Mouse (Mus musculus) midbrain, postnatal 0 days (tissue): ENCODE results near the gene D11Wsu47e. TPM values are rescaled to one million over a fixed set of nuclear protein-coding genes. Genes with fewer than 3 reads are reported as not detected.

Experiments used
- ATAC-seq: fragments of 200-750 bp; cut with Nextera tagmentation; 2 replicates; pipeline ENCODE4 v1.8.0; 2017; ENCODE audit warnings: moderate number of reproducible peaks, mild to moderate bottlenecking, moderate TSS enrichment, moderate library complexity; ENCODE audit not compliant: low FRiP score
- DNase-seq: peaks from one replicate; pipeline ENCODE4 v3.0.0-alpha.2; 2015; ENCODE audit warnings: low spot score
- H3K27ac ChIP-seq: fragments of 300-500 bp; sonication (generic); 2 replicates; pipeline ENCODE4 v1.5.1; 2014; ENCODE audit warnings: low read depth, mild to moderate bottlenecking, low read length, mixed read lengths
- H3K27me3 ChIP-seq: fragments of 300-500 bp; sonication (generic); 2 replicates; pipeline ENCODE4 v1.6.1; 2014; ENCODE audit warnings: low read length, control low read depth, mixed read lengths; ENCODE audit not compliant: insufficient read depth
- H3K36me3 ChIP-seq: fragments of 300-500 bp; sonication (generic); 2 replicates; pipeline ENCODE4 v1.6.1; 2014; ENCODE audit warnings: low read length, control low read depth, mixed read lengths; ENCODE audit not compliant: insufficient read depth
- H3K4me1 ChIP-seq: fragments of 300-500 bp; sonication (generic); 2 replicates; pipeline ENCODE4 v1.6.1; 2014; ENCODE audit warnings: mild to moderate bottlenecking, control low read depth, antibody characterized with exemption, low read length, mixed read lengths; ENCODE audit not compliant: insufficient read depth
- H3K4me2 ChIP-seq: fragments of 300-500 bp; sonication (generic); 2 replicates; pipeline ENCODE4 v1.6.1; 2014; ENCODE audit warnings: low read depth, mild to moderate bottlenecking, low read length, mixed read lengths; ENCODE audit not compliant: poor library complexity, severe bottlenecking
- H3K4me3 ChIP-seq: fragments of 300-500 bp; sonication (generic); 2 replicates; pipeline ENCODE4 v1.5.1; 2014; ENCODE audit warnings: low read depth, mild to moderate bottlenecking, low read length, moderate library complexity
- H3K9ac ChIP-seq: fragments of 300-500 bp; sonication (generic); replicated peaks from 2 replicates; pipeline ENCODE4 v1.6.1; 2014; ENCODE audit warnings: mild to moderate bottlenecking, low read length, moderate library complexity, mixed read lengths; ENCODE audit not compliant: poor library complexity, severe bottlenecking
- H3K9me3 ChIP-seq: fragments of 300-500 bp; sonication (generic); 2 replicates; pipeline ENCODE4 v1.6.1; 2016; ENCODE audit warnings: low read length, control low read depth
- CTCF ChIP-seq: IDR thresholded peaks from 2 replicates; pipeline ENCODE4 v1.5.1; 2016; ENCODE audit warnings: antibody characterized with exemption, mild to moderate bottlenecking
- WGBS: fragments of 180-500 bp; shearing (Covaris S2); extraction: QIAGEN DNeasy Blood & Tissue Kit; methylation state at CpG from one replicate; pipeline ENCODE4 v1.1.7; 2014; 5-methylcytosine and 5-hydroxymethylcytosine counted together
- polyA plus RNA-seq: library from polyadenylated mRNA; unstranded; fragments of >200 nt; fragmentation: Nextera tagmentation; extraction: Ambion mirVana; gene quantifications from 2 replicates; pipeline ENCODE4 v1.2.1, GENCODE M21; 2015
- total RNA-seq: library from RNA; depleted of rRNA; stranded (reverse); fragments of >200 nt; gene quantifications from 2 replicates; pipeline ENCODE4 v1.2.3, GENCODE M21; 2014

The D11Wsu47e gene
- total and polyA plus RNA-seq, 2 experiments from 2014 or later = 19.5 to 27.9 TPM

DNA sequence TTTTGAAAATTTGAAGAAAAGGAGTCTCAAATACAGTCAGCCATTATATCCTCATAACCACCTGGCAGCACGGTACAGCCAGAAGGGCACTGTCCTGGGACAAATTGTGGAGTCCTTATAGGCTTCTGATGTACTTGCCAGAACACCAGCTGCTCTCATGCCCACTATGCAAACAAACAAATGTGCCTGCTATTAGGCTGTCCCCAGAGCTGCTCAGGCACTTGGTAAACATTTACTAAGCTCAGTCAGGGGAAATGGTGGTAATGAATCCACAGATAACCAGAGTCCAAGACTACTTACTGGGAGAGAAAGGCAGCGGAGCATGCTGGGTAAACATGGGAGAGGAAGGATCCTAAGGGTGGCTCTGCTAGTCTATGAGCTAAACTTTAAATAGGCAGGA lies 17.1 kb upstream of the D11Wsu47e start:
- Histone ChIP-seq H3K9me3 (no peaks in the 10 kb centered on the region), H3K4me1 (no peaks in the 10 kb centered on the region), H3K27me3 (no peaks in the 10 kb centered on the region), H3K4me2 (no peak overlapping the region), H3K36me3 (peaks cover 19% of the 10 kb centered on the region), H3K27ac (no peak overlapping the region), H3K9ac (no peak overlapping the region), H3K4me3 (no peak overlapping the region)
- DNase-seq (no peak), ATAC-seq (no peak)
- 72% methylated on average over 2 of the region's 2 CpGs for WGBS
- no peak for TF ChIP-seq CTCF

DNA sequence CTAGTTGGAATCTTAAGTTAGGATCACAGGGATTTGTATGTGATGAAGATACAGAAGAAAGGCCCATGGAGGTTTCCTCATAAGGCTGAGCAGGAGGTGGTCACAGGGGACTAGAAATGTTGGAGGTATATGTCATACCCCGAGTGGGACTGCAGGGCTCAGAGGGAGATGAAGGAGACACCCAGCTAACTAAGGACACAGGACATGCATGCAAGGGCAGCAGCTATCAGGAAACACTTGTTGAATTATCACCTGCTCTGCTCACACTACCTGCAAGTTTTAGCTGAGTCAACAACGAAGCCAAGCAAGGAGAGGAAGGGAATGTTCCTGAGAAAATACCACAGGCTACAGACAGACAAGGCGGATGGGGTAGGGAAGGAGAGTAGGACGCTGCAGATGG lies 16.5 kb upstream of the D11Wsu47e start:
- no peak overlapping the region for H3K4me2 ChIP-seq
- WGBS = 87% methylated on average over 4 of the region's 4 CpGs
- TF ChIP-seq CTCF = no peak
- peaks cover 16% of the 10 kb centered on the region for H3K36me3 ChIP-seq
- H3K9ac ChIP-seq = no peak overlapping the region
- no peak for DNase-seq
- ATAC-seq = no peak
- no peaks in the 10 kb centered on the region for H3K9me3 ChIP-seq
- H3K4me1 ChIP-seq = no peaks in the 10 kb centered on the region
- no peak overlapping the region for H3K4me3 ChIP-seq
- no peak overlapping the region for H3K27ac ChIP-seq
- no peaks in the 10 kb centered on the region for H3K27me3 ChIP-seq

DNA sequence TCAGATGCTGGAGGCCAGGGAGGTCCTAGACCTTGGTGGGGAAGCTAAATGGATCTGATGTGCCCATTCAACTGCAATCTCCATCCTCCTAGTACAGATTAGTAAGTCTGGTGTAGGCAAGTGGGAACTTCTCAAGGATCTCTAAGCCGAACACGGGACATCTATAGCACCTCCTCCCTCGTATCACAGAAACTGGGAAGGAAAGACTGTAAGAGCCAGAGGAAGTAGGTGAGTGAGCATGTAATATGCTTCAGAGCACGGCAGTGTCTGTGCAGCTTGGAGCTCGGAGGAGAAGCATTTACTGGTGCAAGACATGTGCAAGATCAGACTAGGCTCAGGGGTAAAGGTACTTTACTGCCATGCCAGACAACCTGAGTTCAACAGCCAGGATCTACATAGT lies 15.4 kb upstream of the D11Wsu47e start:
- H3K36me3 ChIP-seq = peaks cover 14% of the 10 kb centered on the region
- no peaks in the 10 kb centered on the region for H3K27me3 ChIP-seq
- DNase-seq (no peak), ATAC-seq (no peak)
- no peak overlapping the region for H3K27ac ChIP-seq
- 96% methylated on average over 5 of the region's 5 CpGs for WGBS
- H3K4me3 ChIP-seq = no peak overlapping the region
- no peak for TF ChIP-seq CTCF
- H3K9ac ChIP-seq = no peak overlapping the region
- no peaks in the 10 kb centered on the region for H3K9me3 ChIP-seq
- no peaks in the 10 kb centered on the region for H3K4me1 ChIP-seq
- no peak overlapping the region for H3K4me2 ChIP-seq

DNA sequence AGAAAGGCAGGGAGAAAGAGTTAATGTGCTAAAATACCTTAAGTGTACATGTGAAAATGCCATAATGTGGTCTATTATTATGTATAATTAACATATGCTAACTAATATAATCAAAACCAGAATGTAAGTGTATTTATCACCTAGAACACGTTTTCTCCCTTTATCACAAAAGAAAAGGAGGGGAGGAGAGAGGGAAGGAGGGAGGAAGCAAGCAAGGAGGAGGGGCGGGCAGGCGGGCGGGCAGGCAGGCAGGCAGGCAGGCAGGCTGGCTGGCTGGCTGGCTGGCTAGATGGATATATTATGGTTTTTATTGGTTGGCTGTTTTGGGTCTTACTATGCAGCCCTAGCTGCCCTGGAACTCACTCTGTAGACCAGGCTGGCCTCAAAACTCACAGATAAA lies 14.5 kb upstream of the D11Wsu47e start:
- DNase-seq (no peak), ATAC-seq (no peak)
- 89% methylated on average over 4 of the region's 4 CpGs for WGBS
- Histone ChIP-seq H3K36me3 (peaks cover 11% of the 10 kb centered on the region), H3K4me3 (no peak overlapping the region), H3K4me2 (no peak overlapping the region), H3K4me1 (no peaks in the 10 kb centered on the region), H3K9ac (no peak overlapping the region), H3K9me3 (no peaks in the 10 kb centered on the region), H3K27me3 (no peaks in the 10 kb centered on the region), H3K27ac (no peak overlapping the region)
- no peak for TF ChIP-seq CTCF

DNA sequence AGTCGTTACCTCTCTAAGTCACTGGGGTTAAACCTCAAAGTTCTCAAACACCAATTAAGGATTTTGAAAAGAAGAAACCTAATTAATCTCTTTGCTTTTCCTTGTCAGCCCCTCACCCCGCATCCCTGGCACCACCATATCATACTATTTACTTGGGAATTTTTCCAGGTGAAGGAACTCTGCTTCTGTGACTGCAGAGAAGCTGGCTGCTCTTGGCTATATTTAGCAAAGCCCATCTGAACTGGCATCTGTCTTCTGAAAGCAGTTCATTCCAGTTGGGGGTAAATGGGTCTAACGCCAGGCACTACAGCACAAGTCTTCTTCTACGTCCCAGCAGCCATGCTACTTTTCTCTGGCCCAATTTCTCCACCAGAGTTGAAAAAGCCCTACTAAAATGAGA lies 10.6 kb upstream of the D11Wsu47e start:
- Histone ChIP-seq H3K27ac (no peak overlapping the region), H3K4me1 (no peaks in the 10 kb centered on the region), H3K36me3 (peaks cover 22% of the 10 kb centered on the region), H3K4me3 (no peak overlapping the region), H3K4me2 (no peak overlapping the region), H3K9ac (no peak overlapping the region), H3K27me3 (no peaks in the 10 kb centered on the region), H3K9me3 (no peaks in the 10 kb centered on the region)
- ATAC-seq (no peak), DNase-seq (no peak)
- 90% methylated on average over 4 of the region's 4 CpGs for WGBS
- no peak for TF ChIP-seq CTCF

DNA sequence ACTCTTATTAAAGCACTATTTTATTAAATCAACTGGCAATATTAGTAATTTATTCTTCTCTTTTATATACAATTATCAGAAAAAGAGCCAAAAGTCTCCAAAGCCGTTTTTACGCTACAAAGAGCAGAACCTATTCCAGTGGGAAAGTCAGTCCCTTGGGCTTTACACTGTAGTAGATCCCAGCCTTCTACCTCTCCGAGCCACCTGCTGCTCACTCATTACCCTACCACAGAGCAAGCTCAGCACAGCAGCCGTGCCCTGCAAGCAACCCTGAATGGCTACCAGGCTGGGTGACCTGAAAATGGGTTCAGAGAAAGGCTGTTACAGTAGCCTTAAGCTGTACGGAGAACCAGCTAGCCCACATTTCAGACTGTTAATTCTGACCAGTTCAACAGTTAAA lies 9.6 kb upstream of the D11Wsu47e start:
- no peak overlapping the region for H3K4me3 ChIP-seq
- no peak overlapping the region for H3K27ac ChIP-seq
- DNase-seq (no peak), ATAC-seq (no peak)
- no peak for TF ChIP-seq CTCF
- no peaks in the 10 kb centered on the region for H3K4me1 ChIP-seq
- 87% methylated on average over 5 of the region's 5 CpGs for WGBS
- no peak overlapping the region for H3K4me2 ChIP-seq
- no peaks in the 10 kb centered on the region for H3K9me3 ChIP-seq
- no peaks in the 10 kb centered on the region for H3K27me3 ChIP-seq
- H3K36me3 ChIP-seq = peaks cover 22% of the 10 kb centered on the region
- H3K9ac ChIP-seq = no peak overlapping the region
